Mouse (Mus musculus) heart, embryonic 16.5 days (tissue): Measurements from ENCODE around the gene Ercc8. TPM values are rescaled to one million over a fixed set of nuclear protein-coding genes. Genes with fewer than 3 reads are reported as not detected.

Experiments
- ATAC-seq: fragments of 200-750 bp; cut with Nextera tagmentation; replicated peaks from 2 replicates; pipeline ENCODE4 v1.8.0; 2017; ENCODE audit warnings: moderate number of reproducible peaks; ENCODE audit not compliant: insufficient read depth, low FRiP score; ENCODE audit errors: extremely low read depth
- H3K27ac ChIP-seq: fragments of 300-500 bp; sonication (generic); 2 replicates; pipeline ENCODE4 v1.5.1; 2014; ENCODE audit warnings: mild to moderate bottlenecking, low read length, control low read depth, moderate library complexity
- H3K27me3 ChIP-seq: fragments of 300-500 bp; sonication (generic); 2 replicates; pipeline ENCODE4 v1.6.1; 2014; ENCODE audit warnings: low read length, mixed read lengths; ENCODE audit not compliant: control insufficient read depth, insufficient read depth
- H3K36me3 ChIP-seq: fragments of 300-500 bp; sonication (generic); 2 replicates; pipeline ENCODE4 v1.6.1; 2014; ENCODE audit not compliant: control insufficient read depth, insufficient read depth
- H3K4me1 ChIP-seq: fragments of 300-500 bp; sonication (generic); 2 replicates; pipeline ENCODE4 v1.6.1; 2014; ENCODE audit warnings: low read length, mixed read lengths; ENCODE audit not compliant: control insufficient read depth, insufficient read depth
- H3K4me2 ChIP-seq: fragments of 300-500 bp; sonication (generic); 2 replicates; pipeline ENCODE4 v1.6.1; 2014; ENCODE audit warnings: low read depth, mild to moderate bottlenecking, control low read depth, low read length
- H3K4me3 ChIP-seq: fragments of 300-500 bp; sonication (generic); 2 replicates; pipeline ENCODE4 v1.5.1; 2014; ENCODE audit warnings: mild to moderate bottlenecking, control low read depth, low read length
- H3K9ac ChIP-seq: fragments of 300-500 bp; sonication (generic); 2 replicates; pipeline ENCODE4 v1.6.1; 2014; ENCODE audit warnings: low read length, control low read depth
- H3K9me3 ChIP-seq: fragments of 300-500 bp; sonication (generic); replicated peaks from 2 replicates; pipeline ENCODE4 v1.6.1; 2016; ENCODE audit warnings: low read length; ENCODE audit not compliant: control insufficient read depth
- WGBS: fragments of 180-500 bp; shearing (Covaris S2); extraction: QIAGEN DNeasy Blood & Tissue Kit; methylation state at CpG from one replicate; pipeline ENCODE4 v1.1.7; 2014; 5-methylcytosine and 5-hydroxymethylcytosine counted together
- polyA plus RNA-seq: library from polyadenylated mRNA; unstranded; fragments of >200 nt; fragmentation: Nextera tagmentation; extraction: Ambion mirVana; gene quantifications from 2 replicates; pipeline ENCODE4 v1.2.1, GENCODE M21; 2015

Ercc8 gene
- polyA plus RNA-seq, 1 experiment from 2014 or later, result 11.6 TPM

DNA sequence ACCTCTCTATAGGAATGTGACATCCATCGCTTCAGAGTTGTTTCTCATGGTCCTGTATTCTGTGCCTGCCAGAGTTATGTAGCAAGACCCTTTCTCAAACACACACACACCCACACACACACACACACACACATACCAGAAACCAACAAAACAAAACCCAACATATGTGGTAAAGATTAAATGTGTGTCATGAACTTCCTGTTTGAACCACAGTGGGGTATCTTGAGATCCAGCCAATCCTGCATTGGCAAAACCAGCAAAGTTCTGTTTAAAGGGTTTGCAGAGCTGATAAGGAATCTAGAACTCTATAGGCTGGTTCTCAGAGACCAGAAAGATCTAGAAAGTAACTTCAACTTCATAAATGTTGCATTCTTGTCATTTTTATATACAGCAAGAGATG lies 11.5 kb downstream of the Ercc8 start:
- H3K4me3 ChIP-seq, result no peak overlapping the region
- H3K27me3 ChIP-seq, result no peaks in the 10 kb centered on the region
- 81% methylated on average over 1 of the region's 1 CpGs for WGBS
- H3K36me3 ChIP-seq, result peaks cover 18% of the 10 kb centered on the region
- no peaks in the 10 kb centered on the region for H3K4me1 ChIP-seq
- no peak for ATAC-seq
- H3K9ac ChIP-seq, result no peak overlapping the region
- H3K9me3 ChIP-seq, result no peaks in the 10 kb centered on the region
- H3K4me2 ChIP-seq, result no peak overlapping the region
- H3K27ac ChIP-seq, result no peak overlapping the region

DNA sequence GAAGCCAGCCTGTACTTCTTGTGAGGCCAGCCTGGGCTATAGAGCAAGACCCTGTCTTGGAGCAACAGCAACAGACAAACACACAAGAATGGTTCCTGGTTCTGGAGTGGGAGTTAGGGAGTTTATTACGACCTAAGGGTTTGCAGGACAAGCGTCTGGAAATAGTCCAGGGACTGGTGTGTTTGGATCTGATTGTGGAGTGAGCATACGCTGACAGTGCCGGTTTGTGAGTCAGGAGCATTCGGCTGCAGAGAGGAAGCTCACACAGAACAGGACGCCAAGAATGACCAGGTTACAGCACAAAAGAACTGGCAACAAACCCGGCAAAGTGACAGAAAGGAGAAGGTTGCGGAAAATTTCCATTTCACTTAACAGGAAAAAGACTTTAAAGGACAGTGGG lies 12.0 kb downstream of the Ercc8 start:
- H3K4me1 ChIP-seq, result no peaks in the 10 kb centered on the region
- H3K27ac ChIP-seq, result no peak overlapping the region
- 70% methylated on average over 8 of the region's 8 CpGs for WGBS
- peaks cover 20% of the 10 kb centered on the region for H3K36me3 ChIP-seq
- no peak overlapping the region for H3K4me3 ChIP-seq
- H3K27me3 ChIP-seq, result no peaks in the 10 kb centered on the region
- no peak overlapping the region for H3K9ac ChIP-seq
- H3K4me2 ChIP-seq, result no peak overlapping the region
- no peaks in the 10 kb centered on the region for H3K9me3 ChIP-seq
- no peak for ATAC-seq

DNA sequence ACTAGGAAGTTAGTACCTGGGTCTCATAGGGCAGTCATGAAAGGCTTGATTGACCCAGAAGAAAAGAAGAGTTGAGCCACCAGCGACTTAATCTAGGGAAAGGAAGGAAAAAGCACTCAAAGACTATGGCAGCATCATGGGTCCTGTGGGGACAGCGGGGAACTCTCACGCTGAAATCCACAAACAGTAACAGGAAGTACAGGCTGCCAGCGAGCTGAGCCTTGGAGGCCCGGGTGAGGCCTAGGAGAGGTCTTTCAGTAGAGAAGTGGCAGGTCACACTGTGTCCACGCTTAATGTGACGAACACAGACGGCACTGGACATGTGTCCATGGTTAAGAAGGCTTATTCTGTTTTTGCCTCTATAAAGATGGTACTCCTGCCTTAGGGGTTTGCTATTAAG lies 21.1 kb downstream of the Ercc8 start:
- no peak overlapping the region for H3K9ac ChIP-seq
- no peak overlapping the region for H3K4me3 ChIP-seq
- H3K27me3 ChIP-seq, result no peaks in the 10 kb centered on the region
- H3K27ac ChIP-seq, result no peak overlapping the region
- ATAC-seq, result no peak
- H3K9me3 ChIP-seq, result no peaks in the 10 kb centered on the region
- 75% methylated on average over 8 of the region's 8 CpGs for WGBS
- H3K36me3 ChIP-seq, result peaks cover 22% of the 10 kb centered on the region
- H3K4me2 ChIP-seq, result no peak overlapping the region
- H3K4me1 ChIP-seq, result no peaks in the 10 kb centered on the region

DNA sequence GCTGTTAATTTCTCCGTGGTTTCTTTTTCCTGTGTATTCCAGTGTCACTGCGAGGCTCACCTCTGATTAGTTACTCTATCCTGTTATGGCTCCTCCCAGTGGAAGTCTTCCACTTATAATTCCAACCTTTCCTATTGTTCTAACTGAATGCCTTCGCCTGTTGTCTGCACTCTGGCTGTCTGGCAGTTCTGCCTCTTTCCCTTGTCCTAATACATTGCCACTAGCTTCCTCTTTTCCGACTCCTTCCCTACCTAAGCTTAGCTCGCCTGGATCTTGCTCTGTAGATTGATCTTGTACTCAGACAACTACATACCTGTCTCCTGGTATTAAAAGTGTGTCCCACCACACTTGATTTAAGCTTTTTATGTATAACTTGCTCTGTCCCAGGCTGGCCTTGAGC lies 22.3 kb downstream of the Ercc8 start:
- 46% methylated on average over 5 of the region's 5 CpGs for WGBS
- no peak for ATAC-seq

DNA sequence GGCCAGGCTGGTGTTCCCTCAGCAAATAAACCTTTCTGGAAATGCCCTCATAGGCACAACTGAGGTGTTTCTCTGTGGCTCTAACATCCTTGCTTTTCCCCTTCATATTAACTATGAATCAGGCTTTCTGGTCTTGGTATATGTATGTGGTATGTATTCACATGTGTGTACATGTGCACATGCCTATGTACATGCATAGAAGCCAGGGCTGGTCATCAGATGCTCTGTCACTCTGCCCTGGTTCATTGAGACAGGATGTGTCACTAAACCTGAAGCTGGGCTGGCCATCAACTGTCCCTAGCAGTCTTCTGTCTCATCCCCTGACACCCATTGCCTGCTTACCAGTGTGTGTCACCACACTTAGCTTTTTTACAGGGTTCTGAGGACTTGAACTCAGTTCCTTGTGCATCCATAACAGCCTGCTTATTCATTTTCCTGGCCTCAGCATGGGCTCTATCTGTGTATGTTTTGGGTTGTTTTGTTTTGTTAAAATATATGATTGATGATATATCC lies 26.3 kb downstream of the Ercc8 start:
- H3K9me3 ChIP-seq, result no peaks in the 10 kb centered on the region
- no peak for ATAC-seq
- H3K27ac ChIP-seq, result no peak overlapping the region
- no peak overlapping the region for H3K4me3 ChIP-seq
- H3K4me2 ChIP-seq, result no peak overlapping the region
- no peak overlapping the region for H3K9ac ChIP-seq
- H3K4me1 ChIP-seq, result no peaks in the 10 kb centered on the region
- peaks cover 19% of the 10 kb centered on the region for H3K36me3 ChIP-seq
- H3K27me3 ChIP-seq, result no peaks in the 10 kb centered on the region

More for the DNA sequence above, 22.3 kb downstream of the Ercc8 start:
- Histone ChIP-seq H3K9me3 (no peaks in the 10 kb centered on the region), H3K4me1 (no peaks in the 10 kb centered on the region), H3K4me3 (no peak overlapping the region), H3K36me3 (peaks cover 28% of the 10 kb centered on the region), H3K4me2 (no peak overlapping the region), H3K27ac (no peak overlapping the region), H3K27me3 (no peaks in the 10 kb centered on the region), H3K9ac (no peak overlapping the region)

DNA sequence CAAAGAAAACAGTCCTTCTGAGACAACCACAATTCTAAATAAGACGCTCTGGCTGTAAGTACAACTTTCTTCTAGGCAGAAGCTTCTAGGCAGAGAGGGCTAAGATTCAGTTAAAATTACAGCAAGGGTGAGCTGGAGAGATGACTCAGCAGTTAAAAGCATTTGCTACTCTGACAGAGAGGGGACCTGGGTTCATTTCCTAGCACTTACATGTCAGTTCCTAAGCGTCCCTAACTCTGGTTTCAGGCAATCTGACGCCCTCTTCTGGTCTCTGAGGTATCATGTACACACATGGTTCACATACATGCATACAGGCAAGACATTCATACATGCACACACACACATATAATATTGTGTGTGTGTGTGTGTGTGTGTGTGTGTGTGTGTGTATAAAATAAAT lies 27.0 kb downstream of the Ercc8 start:
- no peak overlapping the region for H3K4me3 ChIP-seq
- no peak for ATAC-seq
- no peaks in the 10 kb centered on the region for H3K27me3 ChIP-seq
- no peak overlapping the region for H3K4me2 ChIP-seq
- no peak overlapping the region for H3K9ac ChIP-seq
- peaks cover 17% of the 10 kb centered on the region for H3K36me3 ChIP-seq
- H3K4me1 ChIP-seq, result no peaks in the 10 kb centered on the region
- no peak overlapping the region for H3K27ac ChIP-seq
- H3K9me3 ChIP-seq, result no peaks in the 10 kb centered on the region
- WGBS, result 88% methylated on average over 3 of the region's 3 CpGs

DNA sequence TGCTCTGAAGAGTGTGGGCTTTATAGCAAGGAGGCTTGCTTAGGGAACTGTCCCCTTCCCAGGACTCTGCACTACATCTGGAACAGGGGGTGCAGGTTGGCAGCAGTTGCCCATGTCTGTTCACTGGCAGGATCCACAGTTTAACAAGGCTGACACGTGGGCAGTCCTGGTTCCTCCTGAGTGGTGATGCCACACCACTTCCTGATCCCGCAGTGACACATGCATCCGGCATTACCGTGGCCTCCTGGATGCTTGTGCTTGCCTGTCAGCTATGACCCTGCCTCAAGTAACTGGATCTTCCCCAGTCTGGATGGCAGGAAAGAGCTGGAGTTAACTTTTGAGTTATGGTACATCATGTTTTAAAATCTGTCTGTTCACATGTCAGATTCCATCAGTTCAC lies 29.5 kb downstream of the Ercc8 start:
- H3K4me2 ChIP-seq, result no peak overlapping the region
- peaks cover 17% of the 10 kb centered on the region for H3K36me3 ChIP-seq
- WGBS, result 83% methylated on average over 4 of the region's 4 CpGs
- no peaks in the 10 kb centered on the region for H3K9me3 ChIP-seq
- no peaks in the 10 kb centered on the region for H3K27me3 ChIP-seq
- H3K27ac ChIP-seq, result no peak overlapping the region
- no peak for ATAC-seq
- no peak overlapping the region for H3K4me3 ChIP-seq
- H3K4me1 ChIP-seq, result no peaks in the 10 kb centered on the region
- no peak overlapping the region for H3K9ac ChIP-seq

DNA sequence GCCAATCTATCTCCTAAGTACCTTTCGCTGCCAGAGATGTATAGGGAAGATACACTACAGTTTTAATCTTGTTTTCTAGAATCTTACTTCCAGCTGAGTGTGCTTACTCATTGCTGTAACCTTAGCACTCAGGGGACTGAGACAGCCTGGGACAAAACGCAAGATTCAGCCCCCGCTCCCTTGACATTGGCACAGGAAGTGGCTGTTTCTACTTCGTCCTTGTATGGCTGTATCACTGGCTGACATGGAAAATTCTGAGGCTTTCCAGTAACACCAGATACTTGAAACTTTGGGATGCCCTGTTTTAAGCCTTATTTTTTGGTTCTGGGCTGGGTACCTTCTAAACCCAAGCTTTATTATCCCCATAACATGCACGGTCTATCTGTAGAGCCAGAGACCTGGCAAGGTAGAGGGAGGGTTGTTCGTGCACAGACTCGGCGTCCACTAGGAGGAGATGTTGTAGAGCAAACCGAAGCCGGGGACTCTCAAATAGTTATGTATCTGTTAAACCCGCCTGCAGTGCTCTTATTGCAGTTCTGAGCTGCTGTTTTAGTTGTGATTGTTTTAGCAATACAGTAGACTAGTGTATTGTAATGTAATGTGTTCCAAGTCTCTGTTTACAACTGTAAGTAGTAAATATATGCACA lies 32.7 kb downstream of the Ercc8 start:
- no peaks in the 10 kb centered on the region for H3K4me1 ChIP-seq
- H3K4me2 ChIP-seq, result no peak overlapping the region
- H3K36me3 ChIP-seq, result peaks cover 8% of the 10 kb centered on the region
- peak; percentile 77 for ATAC-seq
- WGBS, result 47% methylated on average over 11 of the region's 11 CpGs
- H3K27ac ChIP-seq, result no peak overlapping the region
- no peak overlapping the region for H3K9ac ChIP-seq
- no peaks in the 10 kb centered on the region for H3K27me3 ChIP-seq
- H3K4me3 ChIP-seq, result no peak overlapping the region
- H3K9me3 ChIP-seq, result no peaks in the 10 kb centered on the region

DNA sequence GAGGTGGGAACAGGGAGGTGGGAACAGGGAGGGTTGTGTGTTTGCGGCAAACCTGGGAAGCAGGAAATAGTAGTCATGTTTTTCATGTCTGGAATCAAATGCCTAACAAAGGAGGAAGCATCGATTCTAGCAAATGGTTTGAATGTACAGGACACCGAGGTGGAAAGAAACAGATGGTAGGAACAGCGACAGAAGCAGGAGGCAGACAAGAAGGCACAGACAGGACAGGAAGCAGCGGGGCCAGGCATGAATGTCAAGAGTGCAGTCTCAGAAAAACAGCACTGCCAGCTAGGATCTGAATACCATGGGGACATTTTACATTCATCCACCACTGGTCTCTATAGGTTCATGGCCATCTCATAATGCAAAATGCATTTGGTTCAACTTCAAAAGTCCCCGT lies 36.9 kb downstream of the Ercc8 start:
- H3K27me3 ChIP-seq, result no peaks in the 10 kb centered on the region
- no peaks in the 10 kb centered on the region for H3K9me3 ChIP-seq
- no peaks in the 10 kb centered on the region for H3K4me1 ChIP-seq
- no peak overlapping the region for H3K9ac ChIP-seq
- ATAC-seq, result no peak
- H3K4me2 ChIP-seq, result no peak overlapping the region
- H3K4me3 ChIP-seq, result no peak overlapping the region
- peaks cover 6% of the 10 kb centered on the region for H3K36me3 ChIP-seq
- no peak overlapping the region for H3K27ac ChIP-seq
- WGBS, result 75% methylated on average over 6 of the region's 6 CpGs
